Mouse (Mus musculus): ENCODE measurements around the gene Chat. TPM values are rescaled to one million over a fixed set of nuclear protein-coding genes. Genes with fewer than 3 reads are reported as not detected.

Gene Chat
- polyA plus RNA-seq, 1 experiment = not detected

- no peak for TF ChIP-seq GATA1 (IDR thresholded peaks at IDR 0.05; ENCODE audit: low read length)
Observed at GRCm38 (mm10) chr14:32388196-32388595, 77.6 kb downstream of the Chat start, which contains the start of gene 1700024G13Rik. Gene 1700024G13Rik (minus strand): TSS chr14:32388391.

GRCm38 (mm10) chr14:32381619-32382018 is 84.2 kb downstream of the Chat start:
- TF ChIP-seq GATA1 (IDR thresholded peaks at IDR 0.05; ENCODE audit: low read length) = no peak

- TF ChIP-seq GATA1 (IDR thresholded peaks at IDR 0.05; ENCODE audit: low read length) = no peak
Observed at GRCm38 (mm10) chr14:32381066-32381465, 84.7 kb downstream of the Chat start.

GRCm38 (mm10) chr14:32380099-32380480 is 85.7 kb downstream of the Chat start:
- no peak for TF ChIP-seq GATA1 (IDR thresholded peaks at IDR 0.05; ENCODE audit: low read length)

GRCm38 (mm10) chr14:32379395-32380098 is 86.2 kb downstream of the Chat start:
- no peak for TF ChIP-seq GATA1 (IDR thresholded peaks at IDR 0.05; ENCODE audit: low read length)

GRCm38 (mm10) chr14:32372510-32372909 is 93.3 kb downstream of the Chat start:
- no peak for TF ChIP-seq GATA1 (IDR thresholded peaks at IDR 0.05; ENCODE audit: low read length)

GRCm38 (mm10) chr14:32369756-32370155 is 96.0 kb downstream of the Chat start:
- no peak for TF ChIP-seq GATA1 (IDR thresholded peaks at IDR 0.05; ENCODE audit: low read length)

- no peak for TF ChIP-seq GATA1 (IDR thresholded peaks at IDR 0.05; ENCODE audit: low read length)
Observed at GRCm38 (mm10) chr14:32364359-32364758, 101.4 kb downstream of the Chat start.

Other genes with a start within 250 kb of the Chat start
- 0.08 and 0.13 TPM in 2 replicates for gene Ogdhl, start 144.0 kb downstream of the Chat start, polyA plus RNA-seq (2012)
- gene 1700024G13Rik, start 77.6 kb downstream of the Chat start, polyA plus RNA-seq (2012) = not detected in 2 replicates
- gene Slc18a3, start 1.1 kb downstream of the Chat start, polyA plus RNA-seq (2012) = not detected in 2 replicates
- 2.7 and 3.1 TPM in 2 replicates for gene Ercc6, start 47.5 kb upstream of the Chat start, polyA plus RNA-seq (2012)
- gene Prrxl1, start 133.4 kb upstream of the Chat start, polyA plus RNA-seq (2012) = not detected in 2 replicates
- gene 3425401B19Rik, start 219.3 kb upstream of the Chat start, polyA plus RNA-seq (2012) = not detected in 2 replicates

Measured in G1E-ER4 (cell line).